Mouse (Mus musculus) frontal cortex, postnatal 10 days (tissue): Measurements from ENCODE around the gene Cypt14.
"Not testable (repeated sequence)": the region's sequence is repeated elsewhere in the genome, so short reads cannot be mapped to it uniquely, and the experiment has no call there.

Source experiments
- DNase-seq, 2 experiments: peaks; one replicate each; pipeline ENCODE4 v3.0.0; 2022; ENCODE audit warnings: low spot score in 2 of 2, mixed read lengths in 1 of 2

The Cypt14 gene

GRCm38 (mm10) chrX:39863504-39863903 lies at the start of gene Cypt14:
Gene Cypt14, minus strand, starts transcription at chrX:39863604.
- DNase-seq, result not testable (repeated sequence)
